Mouse (Mus musculus): ENCODE results near the gene Elp5. TPM values are rescaled to one million over a fixed set of nuclear protein-coding genes. Genes with fewer than 3 reads are reported as not detected.
"Not testable (repeated sequence)": the region's sequence is repeated elsewhere in the genome, so short reads cannot be mapped to it uniquely, and the experiment has no call there.

Elp5 gene
- polyA plus RNA-seq, 1 experiment from 2014 or later = 111 TPM

GRCm38 (mm10) chr11:69936156-69936555 is 46.2 kb downstream of the Elp5 start:
- peaks cover 10% of the 10 kb centered on the region; the same call in 1 of the 2 replicates for H3K27me3 ChIP-seq
- H3K9ac ChIP-seq = peak overlapping the region; percentile 37
- peaks cover 48% of the 10 kb centered on the region for H3K4me1 ChIP-seq
- H3K4me2 ChIP-seq = peak overlapping the region; percentile 99
- WGBS = under 1% methylated on average over 30 of the region's 30 CpGs
- no peaks in the 10 kb centered on the region for H3K9me3 ChIP-seq
- no peak for ATAC-seq (ENCODE audit: insufficient number of reproducible peaks, low FRiP score, low TSS enrichment, low read depth)
- no peak overlapping the region for H3K27ac ChIP-seq
- H3K36me3 ChIP-seq = no peaks in the 10 kb centered on the region
- peak overlapping the region; percentile 54 for H3K4me3 ChIP-seq

- no peaks in the 10 kb centered on the region for H3K9me3 ChIP-seq
- peak within 1 kb of the TSS; percentile 37 for H3K9ac ChIP-seq
- H3K27me3 ChIP-seq = peaks cover 10% of the 10 kb centered on the region; the same call in 1 of the 2 replicates
- H3K4me1 ChIP-seq = peaks cover 48% of the 10 kb centered on the region
- H3K36me3 ChIP-seq = no peaks in the 10 kb centered on the region
- peak within 1 kb of the TSS; percentile 54 for H3K4me3 ChIP-seq
- H3K27ac ChIP-seq = 0 out of 2 replicates have a peak within 1 kb of the TSS, but pooled peaks have one; percentile 11
- ATAC-seq (ENCODE audit: insufficient number of reproducible peaks, low FRiP score, low TSS enrichment, low read depth) = peak; percentile 90
- peak within 1 kb of the TSS; percentile 99 for H3K4me2 ChIP-seq
- WGBS = 2% methylated on average over 40 of the region's 62 CpGs
Measured at GRCm38 (mm10) chr11:69935137-69935879, 47.0 kb downstream of the Elp5 start, which contains the start of gene Ybx2. Gene Ybx2 (plus strand): TSS chr11:69935796.

- Histone ChIP-seq H3K4me2 (peak overlapping the region; percentile 99), H3K4me3 (peak overlapping the region; percentile 54; the same call in 1 of the 2 replicates), H3K4me1 (peaks cover 48% of the 10 kb centered on the region), H3K27ac (no peak overlapping the region), H3K9ac (no peak overlapping the region), H3K36me3 (no peaks in the 10 kb centered on the region), H3K9me3 (no peaks in the 10 kb centered on the region), H3K27me3 (peaks cover 10% of the 10 kb centered on the region; the same call in 1 of the 2 replicates)
- ATAC-seq (ENCODE audit: insufficient number of reproducible peaks, low FRiP score, low TSS enrichment, low read depth) = no peak
- 15% methylated on average over 6 of the region's 6 CpGs for WGBS
Measured at GRCm38 (mm10) chr11:69934681-69935080, 47.6 kb downstream of the Elp5 start.

GRCm38 (mm10) chr11:69934169-69934568 is 48.1 kb downstream of the Elp5 start:
- H3K27ac ChIP-seq = no peak overlapping the region
- no peak for ATAC-seq (ENCODE audit: insufficient number of reproducible peaks, low FRiP score, low TSS enrichment, low read depth)
- peak overlapping the region; percentile 54; the same call in 1 of the 2 replicates for H3K4me3 ChIP-seq
- H3K9me3 ChIP-seq = no peaks in the 10 kb centered on the region
- H3K27me3 ChIP-seq = peaks cover 10% of the 10 kb centered on the region; the same call in 1 of the 2 replicates
- H3K36me3 ChIP-seq = no peaks in the 10 kb centered on the region
- peaks cover 46% of the 10 kb centered on the region for H3K4me1 ChIP-seq
- H3K4me2 ChIP-seq = peak overlapping the region; percentile 45
- whole genome bisulfite sequencing = under 1% methylated on average over 18 of the region's 18 CpGs
- H3K9ac ChIP-seq = no peak overlapping the region

GRCm38 (mm10) chr11:69933066-69933465 is 49.3 kb downstream of the Elp5 start:
- 70% methylated on average over 4 of the region's 4 CpGs for WGBS

GRCm38 (mm10) chr11:69932254-69932653 is 50.1 kb downstream of the Elp5 start:
- H3K4me3 ChIP-seq = no peak overlapping the region
- no peak overlapping the region for H3K27ac ChIP-seq
- 37% methylated on average over 3 of the region's 3 CpGs for WGBS
- peaks cover 29% of the 10 kb centered on the region for H3K4me1 ChIP-seq
- H3K4me2 ChIP-seq = no peak overlapping the region
- peaks cover 7% of the 10 kb centered on the region; the same call in 1 of the 2 replicates for H3K27me3 ChIP-seq
- no peak overlapping the region for H3K9ac ChIP-seq
- H3K36me3 ChIP-seq = no peaks in the 10 kb centered on the region
- no peak for ATAC-seq (ENCODE audit: insufficient number of reproducible peaks, low FRiP score, low TSS enrichment, low read depth)
- no peaks in the 10 kb centered on the region for H3K9me3 ChIP-seq

More at GRCm38 (mm10) chr11:69933066-69933465, 49.3 kb downstream of the Elp5 start:
- Histone ChIP-seq H3K9me3 (no peaks in the 10 kb centered on the region), H3K36me3 (no peaks in the 10 kb centered on the region), H3K4me1 (peaks cover 37% of the 10 kb centered on the region), H3K27me3 (peaks cover 7% of the 10 kb centered on the region; the same call in 1 of the 2 replicates), H3K27ac (no peak overlapping the region), H3K9ac (no peak overlapping the region), H3K4me2 (no peak overlapping the region), H3K4me3 (no peak overlapping the region)
- no peak for ATAC-seq (ENCODE audit: insufficient number of reproducible peaks, low FRiP score, low TSS enrichment, low read depth)

GRCm38 (mm10) chr11:69931769-69932168 is 50.5 kb downstream of the Elp5 start:
- Histone ChIP-seq H3K27me3 (peaks cover 7% of the 10 kb centered on the region; the same call in 1 of the 2 replicates), H3K36me3 (no peaks in the 10 kb centered on the region), H3K9me3 (no peaks in the 10 kb centered on the region), H3K9ac (no peak overlapping the region), H3K4me2 (no peak overlapping the region), H3K4me3 (no peak overlapping the region), H3K4me1 (peaks cover 24% of the 10 kb centered on the region), H3K27ac (no peak overlapping the region)
- no peak for ATAC-seq (ENCODE audit: insufficient number of reproducible peaks, low FRiP score, low TSS enrichment, low read depth)
- 65% methylated on average over 8 of the region's 8 CpGs for WGBS

GRCm38 (mm10) chr11:69930967-69931537 is 51.3 kb downstream of the Elp5 start:
- H3K27me3 ChIP-seq = peaks cover 5% of the 10 kb centered on the region; the same call in 1 of the 2 replicates
- H3K4me1 ChIP-seq = peaks cover 17% of the 10 kb centered on the region
- H3K36me3 ChIP-seq = no peaks in the 10 kb centered on the region
- no peak overlapping the region for H3K9ac ChIP-seq
- H3K27ac ChIP-seq = no peak overlapping the region
- H3K9me3 ChIP-seq = no peaks in the 10 kb centered on the region
- H3K4me3 ChIP-seq = no peak overlapping the region
- no peak for ATAC-seq (ENCODE audit: insufficient number of reproducible peaks, low FRiP score, low TSS enrichment, low read depth)
- 62% methylated on average over 3 of the region's 3 CpGs for WGBS
- no peak overlapping the region for H3K4me2 ChIP-seq

GRCm38 (mm10) chr11:69930176-69930575 is 52.1 kb downstream of the Elp5 start:
- H3K4me2 ChIP-seq; H3K9me3 ChIP-seq; H3K4me3 ChIP-seq; H3K9ac ChIP-seq; H3K27me3 ChIP-seq; ATAC-seq (ENCODE audit: insufficient number of reproducible peaks, low FRiP score, low TSS enrichment, low read depth); H3K36me3 ChIP-seq; H3K27ac ChIP-seq: not testable (repeated sequence)
- 84% methylated on average over 8 of the region's 8 CpGs for WGBS
- H3K4me1 ChIP-seq = peaks cover 11% of the 10 kb centered on the region

GRCm38 (mm10) chr11:69929712-69930111 is 52.6 kb downstream of the Elp5 start:
- H3K9ac ChIP-seq = no peak overlapping the region
- no peak overlapping the region for H3K27ac ChIP-seq
- 82% methylated on average over 4 of the region's 4 CpGs for WGBS
- H3K36me3 ChIP-seq = no peaks in the 10 kb centered on the region
- H3K9me3 ChIP-seq = no peaks in the 10 kb centered on the region
- no peak overlapping the region for H3K4me2 ChIP-seq
- no peak for ATAC-seq (ENCODE audit: insufficient number of reproducible peaks, low FRiP score, low TSS enrichment, low read depth)
- no peaks in the 10 kb centered on the region; the same call in 1 of the 2 replicates for H3K27me3 ChIP-seq
- H3K4me3 ChIP-seq = no peak overlapping the region
- H3K4me1 ChIP-seq = peaks cover 8% of the 10 kb centered on the region; the same call in 1 of the 2 replicates

GRCm38 (mm10) chr11:69927501-69927900 is 54.8 kb downstream of the Elp5 start:
- no peak overlapping the region for H3K4me2 ChIP-seq
- H3K36me3 ChIP-seq = no peaks in the 10 kb centered on the region
- H3K9ac ChIP-seq = no peak overlapping the region
- 93% methylated on average over 2 of the region's 2 CpGs for WGBS
- no peaks in the 10 kb centered on the region for H3K27me3 ChIP-seq
- no peak overlapping the region for H3K4me3 ChIP-seq
- no peak overlapping the region for H3K27ac ChIP-seq
- no peaks in the 10 kb centered on the region for H3K9me3 ChIP-seq
- peaks cover 3% of the 10 kb centered on the region for H3K4me1 ChIP-seq
- ATAC-seq (ENCODE audit: insufficient number of reproducible peaks, low FRiP score, low TSS enrichment, low read depth) = no peak

- H3K4me2 ChIP-seq = no peak overlapping the region; the same call in 1 of the 2 replicates
- H3K4me3 ChIP-seq = no peak overlapping the region
- 0 out of 2 replicates have a peak overlapping the region, but pooled peaks have one; percentile 17 for H3K9ac ChIP-seq
Measured at GRCm38 (mm10) chr11:69922796-69923195, 59.5 kb downstream of the Elp5 start.

More at GRCm38 (mm10) chr11:69922796-69923195, 59.5 kb downstream of the Elp5 start:
- Histone ChIP-seq H3K27me3 (no peaks in the 10 kb centered on the region), H3K36me3 (peaks cover 13% of the 10 kb centered on the region), H3K27ac (peak overlapping the region; percentile 99), H3K9me3 (no peaks in the 10 kb centered on the region), H3K4me1 (peaks cover 20% of the 10 kb centered on the region)
- no peak for ATAC-seq (ENCODE audit: insufficient number of reproducible peaks, low FRiP score, low TSS enrichment, low read depth)
- 59% methylated on average over 3 of the region's 3 CpGs for WGBS
